Mouse (Mus musculus) gastrocnemius, postnatal 10 days (tissue): Measurements from ENCODE around the gene Plekhd1. TPM values are rescaled to one million over a fixed set of nuclear protein-coding genes. Genes with fewer than 3 reads are reported as not detected.

Experiments used
- DNase-seq: peaks from one replicate; pipeline ENCODE4 v3.0.0; 2021; ENCODE audit warnings: mixed read lengths
- long read RNA-seq, 2 experiments: library from polyadenylated mRNA; stranded (forward); transcript quantifications; one replicate each; pipeline ENCODE4 v2.0.0; 2021
- total RNA-seq, 2 experiments: library from RNA; stranded (reverse); gene quantifications; 2 replicates each; pipeline ENCODE4 v1.2.3; 2021

The Plekhd1 gene
- under 1 TPM; 0.21 to 0.43 TPM for total RNA-seq
- long read RNA-seq, experiment 1: 0 reads
- long read RNA-seq, experiment 2: 0 reads

GRCm38 (mm10) chr12:80692269-80692972, at the start of gene Plekhd1:
Gene Plekhd1, plus strand, starts transcription at chr12:80692591.
- peak; percentile 25 for DNase-seq

- DNase-seq: peak; percentile 52
Observed at GRCm38 (mm10) chr12:80642725-80643692, 49.4 kb upstream of the Plekhd1 start.

DNA sequence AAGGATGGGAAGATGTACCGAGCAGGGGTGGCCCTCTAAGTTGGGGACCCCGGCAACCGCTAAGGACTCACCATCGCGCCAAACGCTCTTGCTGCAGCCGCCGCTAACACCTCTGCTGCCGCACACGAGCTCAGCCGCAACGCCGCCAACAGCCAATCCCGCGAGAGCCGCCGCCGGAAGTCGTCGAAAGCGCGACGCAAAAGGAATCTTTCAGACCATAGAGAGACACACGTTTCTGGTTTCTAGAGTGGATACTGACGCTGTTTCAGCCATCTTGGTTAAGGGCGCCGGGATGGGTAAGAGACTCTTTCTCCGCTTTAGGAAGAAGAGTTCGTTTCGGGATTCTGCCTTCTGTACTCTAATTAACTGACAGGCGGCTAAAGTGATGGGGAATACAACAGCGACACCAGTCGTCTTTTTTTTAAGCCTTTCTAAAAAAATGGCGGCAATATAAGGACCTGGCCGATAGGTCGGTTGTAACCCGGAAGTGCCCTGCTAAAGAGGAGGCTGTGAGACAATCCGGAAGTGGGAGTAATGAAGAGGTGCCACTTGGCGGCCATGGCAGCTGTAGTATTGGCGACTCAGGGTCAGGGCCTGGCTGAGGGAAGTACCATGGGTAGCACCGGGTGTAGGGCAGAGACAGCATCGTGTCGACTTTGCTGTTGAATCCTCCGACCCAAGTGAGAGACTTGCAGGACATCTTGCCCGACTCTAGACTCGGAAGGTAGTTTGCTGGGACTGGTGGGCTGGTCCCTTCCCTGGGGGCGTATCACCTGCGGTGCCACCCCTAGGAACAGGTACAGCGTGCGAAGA, 48.5 kb upstream of the Plekhd1 start, which contains the start of the genes Slc39a9 and Erh:
Gene Slc39a9, plus strand, starts transcription at position 191 of the 813 bp plus-strand sequence.
Gene Erh, minus strand, starts transcription at position 649 of the 813 bp plus-strand sequence.
- DNase-seq: peak; percentile 89

GRCm38 (mm10) chr12:80644506-80644868, 47.9 kb upstream of the Plekhd1 start:
- peak; percentile 5 for DNase-seq

GRCm38 (mm10) chr12:80646377-80646776, 46.0 kb upstream of the Plekhd1 start:
- DNase-seq: no peak

DNA sequence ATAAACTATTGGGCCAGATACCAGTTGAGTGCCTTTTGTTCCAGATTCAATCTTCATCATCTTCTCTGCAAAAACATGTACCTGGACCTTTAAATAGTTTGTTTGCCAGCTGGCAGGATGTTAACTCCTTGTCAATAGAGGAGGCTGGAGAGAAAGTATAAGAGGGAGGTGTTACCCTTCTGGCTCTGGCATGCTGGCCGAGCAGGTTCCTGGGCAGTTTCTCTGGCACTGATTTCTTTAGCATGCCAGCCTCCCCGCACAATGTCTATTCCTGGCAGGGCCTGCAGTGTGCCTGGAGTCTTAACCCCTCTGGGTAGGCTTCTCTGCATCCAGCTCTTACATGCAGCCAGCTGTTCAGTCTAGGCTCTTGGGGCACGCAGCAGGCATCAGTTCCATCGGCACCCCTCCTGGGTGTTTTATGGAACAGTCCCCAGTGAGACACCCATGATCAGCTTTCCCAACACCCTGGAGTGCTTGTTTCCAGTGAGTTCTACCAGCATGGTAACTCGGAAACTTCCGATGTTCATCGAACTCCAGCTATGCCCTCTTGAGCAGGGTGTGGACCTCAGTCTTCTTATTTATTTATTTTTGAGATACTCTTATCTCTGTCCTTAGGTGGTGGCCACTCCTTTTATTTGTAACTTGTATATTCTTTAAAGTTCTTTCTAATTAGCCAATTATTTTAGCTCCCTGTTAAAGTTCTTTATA, 38.3 kb upstream of the Plekhd1 start:
- DNase-seq: peak; percentile 12

DNA sequence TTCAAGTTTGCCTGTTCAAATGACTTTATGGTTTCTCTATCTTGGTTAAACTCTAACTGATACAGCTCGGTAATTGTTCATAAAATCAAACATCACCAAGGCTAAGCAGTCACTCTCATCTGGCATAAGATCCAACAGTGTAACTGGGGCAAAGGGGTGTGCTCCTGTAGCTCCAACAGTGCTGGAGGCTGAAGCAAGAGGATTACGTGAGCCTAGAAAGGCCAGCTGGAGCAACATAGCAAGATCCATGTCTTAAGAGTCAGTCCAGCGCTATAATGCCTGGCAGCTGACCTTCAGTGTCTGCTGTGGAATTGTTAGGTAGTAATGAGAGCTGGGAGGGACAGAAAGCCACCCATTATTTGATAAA, 37.7 kb upstream of the Plekhd1 start:
- DNase-seq: no peak

GRCm38 (mm10) chr12:80658661-80659060, 33.7 kb upstream of the Plekhd1 start:
- no peak for DNase-seq

DNA sequence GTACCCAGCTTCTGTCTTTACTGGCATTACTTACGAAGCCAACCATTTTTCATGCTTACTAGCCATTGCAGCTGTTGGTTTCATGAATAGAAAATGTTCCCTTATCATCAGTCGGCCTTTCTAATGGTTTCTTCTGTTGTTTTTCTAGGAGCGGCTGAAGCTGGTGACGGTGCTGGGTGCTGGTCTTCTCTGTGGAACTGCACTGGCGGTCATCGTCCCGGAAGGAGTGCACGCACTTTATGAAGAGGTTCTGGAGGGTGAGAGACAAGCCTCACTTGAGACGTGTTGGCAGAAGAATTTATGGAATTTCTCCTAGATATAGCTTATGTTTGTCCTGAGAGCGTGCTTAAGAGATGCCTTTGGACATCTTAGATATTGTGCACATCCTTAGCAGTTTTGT, 30.1 kb upstream of the Plekhd1 start:
- DNase-seq: no peak

GRCm38 (mm10) chr12:80663935-80664334, 28.5 kb upstream of the Plekhd1 start:
- no peak for DNase-seq

DNA sequence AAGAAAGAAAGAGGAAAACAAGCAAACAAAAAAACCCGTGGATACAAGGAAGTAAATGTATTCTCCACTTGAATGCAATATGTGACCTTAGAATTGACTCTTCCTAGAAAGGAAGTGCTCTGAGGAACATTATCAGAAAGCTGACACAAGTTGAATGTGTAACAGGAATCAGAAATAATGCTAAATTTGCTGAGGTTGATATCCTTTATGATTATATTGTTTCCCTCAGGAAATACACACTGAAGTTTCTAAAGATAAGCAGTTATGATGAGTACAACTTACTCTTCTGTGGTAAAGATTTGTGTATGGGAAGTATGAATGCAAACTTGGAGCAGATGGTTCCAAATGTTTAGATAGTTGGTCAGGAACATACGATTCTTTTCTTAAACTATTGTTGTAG, 24.0 kb upstream of the Plekhd1 start:
- DNase-seq: no peak

DNA sequence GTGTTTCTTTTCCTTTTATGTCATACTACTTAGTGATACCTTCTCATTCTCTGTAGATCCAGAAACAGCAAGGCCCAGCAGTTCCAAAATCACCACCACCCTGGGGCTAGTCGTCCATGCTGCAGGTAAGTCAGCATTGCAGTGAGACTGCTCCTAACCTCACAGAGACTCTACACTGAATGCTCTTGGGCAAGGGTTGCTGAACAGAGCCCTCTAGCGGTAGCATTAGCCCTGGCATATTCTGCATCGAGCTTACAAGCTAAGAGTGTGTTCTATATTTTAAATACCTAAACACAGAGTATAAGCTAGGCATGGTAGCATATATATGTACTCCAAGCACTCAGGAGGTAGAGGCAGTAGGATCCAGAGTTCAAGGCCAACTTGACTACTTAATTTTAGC, 19.2 kb upstream of the Plekhd1 start:
- DNase-seq: peak; percentile 33

DNA sequence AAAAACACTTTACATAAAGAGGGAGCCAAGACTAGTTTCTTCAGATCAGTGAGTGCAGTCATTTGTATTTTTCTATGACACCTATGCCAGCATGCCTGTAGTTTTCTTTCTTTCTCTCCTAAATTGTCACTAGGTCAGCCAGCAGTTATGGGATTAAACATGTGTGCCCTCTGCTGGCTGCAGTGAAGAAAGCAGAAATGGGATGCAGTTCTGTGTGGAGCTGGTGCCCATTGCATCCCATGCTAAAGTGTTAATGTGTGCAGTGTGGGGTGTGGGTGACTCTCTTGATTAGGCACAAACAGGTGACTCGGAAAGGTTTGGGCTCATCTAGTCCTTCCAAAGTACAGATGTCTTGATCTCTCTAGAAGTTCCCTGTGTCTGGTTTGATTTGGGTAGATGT, 11.1 kb upstream of the Plekhd1 start:
- DNase-seq: no peak

DNA sequence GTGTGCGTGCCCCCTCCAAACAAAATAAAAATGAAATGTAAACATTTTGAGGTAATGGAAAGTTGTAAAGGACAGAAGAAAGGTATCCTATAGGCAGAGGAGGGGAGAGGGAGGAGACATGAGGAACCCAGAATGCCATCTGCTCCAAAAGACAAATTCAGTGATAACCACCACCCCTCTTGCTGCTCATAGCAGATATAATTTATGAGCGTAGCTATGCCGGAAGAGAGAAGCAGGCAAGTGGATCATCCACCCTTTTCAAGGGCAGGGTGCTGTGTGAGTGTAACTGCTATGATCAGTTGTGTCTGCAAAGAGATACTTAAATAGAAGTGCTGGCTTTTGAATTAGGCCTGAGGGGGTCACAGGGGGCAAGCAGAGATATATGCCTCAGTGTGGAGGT, 8.8 kb upstream of the Plekhd1 start:
- no peak for DNase-seq

DNA sequence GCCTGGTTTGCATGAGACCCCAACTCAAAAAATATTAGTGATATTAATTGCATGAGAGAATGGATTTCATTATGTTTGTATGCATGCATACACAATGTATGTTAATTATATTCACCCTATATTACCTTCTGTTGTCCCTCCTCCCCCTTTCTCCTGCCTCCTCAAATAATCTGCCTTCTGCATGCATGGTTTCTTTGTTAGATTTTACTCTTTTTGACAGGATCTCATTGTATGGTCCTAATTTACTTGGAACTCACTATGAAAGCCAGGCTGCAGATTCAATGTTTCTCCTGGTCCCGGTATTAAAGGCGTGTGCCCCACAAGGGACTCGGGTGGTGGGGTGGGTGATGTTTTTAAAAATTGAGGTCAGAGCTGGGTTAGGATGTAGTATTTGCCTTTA, 8.1 kb upstream of the Plekhd1 start:
- no peak for DNase-seq

GRCm38 (mm10) chr12:80687788-80688211, 4.6 kb upstream of the Plekhd1 start:
- peak; percentile 25 for DNase-seq

DNA sequence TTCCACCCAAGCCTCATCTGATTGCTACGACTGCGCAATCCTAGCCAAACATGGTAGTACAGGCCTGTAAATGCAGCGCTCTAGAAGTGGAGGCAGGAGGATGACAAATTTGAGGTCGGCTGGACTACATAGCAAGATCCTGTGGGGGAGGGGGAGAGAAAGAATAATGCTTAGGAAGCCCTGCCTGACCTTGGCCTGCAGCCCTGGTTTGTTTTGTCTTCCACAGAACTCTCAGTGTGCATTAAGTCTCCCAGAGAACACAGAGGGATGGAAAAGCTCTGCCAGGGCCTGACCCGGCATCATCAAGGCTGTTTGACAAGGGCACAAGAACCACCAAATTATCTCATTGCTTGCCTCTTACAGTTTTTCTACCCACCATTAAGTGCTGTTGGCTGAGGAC, 2.7 kb upstream of the Plekhd1 start:
- DNase-seq: no peak

GRCm38 (mm10) chr12:80691671-80692091, 710 bp upstream of the Plekhd1 start:
- DNase-seq: no peak

- DNase-seq: no peak
Observed at GRCm38 (mm10) chr12:80693700-80694099, 1.3 kb downstream of the Plekhd1 start.

- no peak for DNase-seq
Observed at GRCm38 (mm10) chr12:80695004-80695403, 2.6 kb downstream of the Plekhd1 start.

DNA sequence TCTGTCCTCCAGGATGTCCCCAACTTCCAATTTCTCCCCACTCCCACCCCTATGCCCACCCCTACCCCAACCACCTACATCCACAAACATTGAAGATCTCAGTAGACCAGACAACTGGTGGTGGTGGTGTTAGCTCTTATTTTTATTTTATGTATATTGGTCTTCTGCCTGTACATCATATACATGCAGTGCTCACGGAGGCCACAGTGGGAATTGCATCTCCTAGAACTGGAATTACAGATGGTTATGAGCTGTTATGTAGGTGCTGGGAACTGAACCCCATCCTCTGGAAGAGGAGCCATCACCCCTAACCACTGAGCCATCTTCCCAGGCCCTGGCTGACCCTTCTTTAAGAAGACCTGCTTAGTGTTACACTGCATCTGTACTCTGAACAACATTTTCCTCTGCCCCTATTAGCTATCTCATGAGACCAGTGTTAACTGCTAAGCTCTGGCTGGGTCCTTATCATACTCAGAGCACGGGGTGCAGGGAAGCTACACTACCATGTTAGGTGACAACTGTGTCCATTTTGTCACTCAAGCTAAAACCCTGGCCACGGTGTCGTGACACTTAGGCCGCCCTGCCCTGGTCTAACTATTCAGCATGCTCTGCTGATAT, 6.2 kb downstream of the Plekhd1 start:
- DNase-seq: no peak
